Mouse (Mus musculus) induced T-regulatory cell, adult 2 months (primary cell): ENCODE data around the gene AC134908.4.
"Not testable (repeated sequence)": the region's sequence is repeated elsewhere in the genome, so short reads cannot be mapped to it uniquely, and the experiment has no call there.

ENCODE experiments used
- DNase-seq: peaks from one replicate; pipeline ENCODE4 v3.0.0-alpha.2; 2012; ENCODE audit warnings: low read depth

AC134908.4 gene

DNA sequence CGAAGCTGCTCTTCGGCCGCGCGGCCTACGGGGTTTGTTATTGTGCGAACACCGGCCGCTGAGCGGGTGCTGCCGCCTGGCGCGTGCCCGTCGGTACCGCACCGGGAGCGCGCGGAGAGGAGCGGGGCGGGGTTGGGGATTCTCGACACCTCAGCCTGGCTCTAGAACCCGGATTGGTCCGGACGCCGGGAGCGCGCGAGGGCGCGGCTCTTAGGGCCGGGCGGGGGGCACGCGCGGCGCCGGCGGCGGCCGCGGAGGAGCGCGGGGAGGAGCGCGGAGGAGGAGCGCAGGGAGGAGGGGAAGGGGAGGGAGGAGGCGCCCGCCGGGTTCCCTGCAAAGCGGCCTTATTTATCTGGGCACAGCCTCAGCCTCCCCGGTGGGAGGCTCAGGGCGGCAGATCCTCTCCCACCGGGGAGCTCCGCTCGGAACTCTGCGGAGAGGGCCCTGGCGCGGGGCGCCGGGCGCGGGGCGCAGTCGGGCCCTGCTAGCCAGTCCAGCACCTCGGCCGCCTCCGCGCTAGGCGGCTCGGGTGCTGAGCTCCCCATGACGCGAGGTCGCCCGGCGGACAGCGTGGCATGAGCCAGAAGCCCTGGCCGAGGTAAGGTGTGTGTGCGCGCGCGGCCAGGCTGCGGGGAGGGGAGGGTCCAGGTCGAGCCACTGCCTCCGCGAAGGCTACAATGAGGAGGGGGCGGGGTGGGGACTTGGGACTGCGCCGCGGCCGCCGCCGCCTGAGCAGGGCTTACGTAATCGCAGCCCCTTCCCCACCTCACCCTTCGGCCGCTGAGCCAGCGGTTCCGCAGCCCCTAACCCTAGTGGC is 13.5 kb upstream of the AC134908.4 start, which contains the start of gene Fbxl16:
Gene Fbxl16 (plus strand): TSS at position 297 of the 817 bp plus-strand sequence.
- peak; percentile 58 for DNase-seq

DNA sequence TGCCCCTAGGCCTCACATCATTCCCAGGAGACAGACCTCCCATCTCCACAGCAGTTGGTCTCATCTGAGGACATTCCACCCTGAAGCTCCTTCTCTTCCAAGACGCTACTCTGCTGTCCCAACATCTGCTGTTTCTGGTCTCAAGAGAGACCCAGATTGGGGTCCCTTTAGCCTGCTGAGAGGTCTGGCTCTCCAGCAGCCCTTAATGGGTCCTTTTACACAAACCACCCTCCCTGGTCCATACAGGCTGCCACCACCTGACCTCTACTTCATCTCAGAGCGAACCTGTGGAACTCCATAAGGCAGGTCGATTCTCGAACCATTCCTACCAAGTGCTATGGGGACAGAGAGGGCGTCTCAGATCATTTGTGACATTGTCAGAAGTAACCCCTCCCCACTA is 12.6 kb upstream of the AC134908.4 start:
- DNase-seq: no peak

DNA sequence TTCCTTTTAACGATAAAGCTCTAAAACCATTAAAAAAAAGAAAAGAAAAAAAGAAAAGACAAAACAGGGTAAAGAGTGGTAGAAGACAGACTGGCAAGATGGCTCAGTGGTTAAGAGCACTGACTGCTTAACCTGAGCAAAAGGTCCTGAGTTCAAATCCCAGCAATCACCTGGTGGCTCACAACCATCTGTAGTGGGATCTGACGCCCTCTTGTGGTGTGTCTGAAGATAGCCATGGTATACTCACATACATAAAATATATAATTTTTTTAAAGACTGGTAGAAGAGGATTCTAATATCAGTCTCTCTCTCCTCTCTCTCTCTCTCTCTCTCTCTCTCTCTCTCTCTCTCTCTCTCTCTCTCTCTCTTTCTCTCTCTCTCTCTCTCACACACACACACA is 12.0 kb upstream of the AC134908.4 start:
- DNase-seq: not testable (repeated sequence)

DNA sequence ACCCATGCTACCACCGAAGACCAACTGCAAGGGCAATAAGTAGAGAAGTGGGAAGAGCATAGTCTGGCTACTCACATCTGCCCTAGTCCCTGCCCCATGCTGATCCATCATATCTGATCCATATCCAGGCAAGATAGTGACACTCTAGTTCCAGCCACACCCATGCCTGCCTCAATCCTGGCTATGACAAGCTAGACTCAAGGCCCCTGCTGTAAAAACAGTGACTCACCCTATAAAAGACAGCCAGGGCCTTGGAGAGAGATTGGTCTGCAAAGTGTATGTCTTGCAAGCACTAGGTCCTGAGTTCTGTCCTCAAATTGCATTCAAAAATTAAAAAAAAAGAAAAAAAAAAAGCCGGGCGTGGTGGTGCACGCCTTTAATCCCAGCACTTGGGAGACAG is 11.0 kb upstream of the AC134908.4 start:
- no peak for DNase-seq

DNA sequence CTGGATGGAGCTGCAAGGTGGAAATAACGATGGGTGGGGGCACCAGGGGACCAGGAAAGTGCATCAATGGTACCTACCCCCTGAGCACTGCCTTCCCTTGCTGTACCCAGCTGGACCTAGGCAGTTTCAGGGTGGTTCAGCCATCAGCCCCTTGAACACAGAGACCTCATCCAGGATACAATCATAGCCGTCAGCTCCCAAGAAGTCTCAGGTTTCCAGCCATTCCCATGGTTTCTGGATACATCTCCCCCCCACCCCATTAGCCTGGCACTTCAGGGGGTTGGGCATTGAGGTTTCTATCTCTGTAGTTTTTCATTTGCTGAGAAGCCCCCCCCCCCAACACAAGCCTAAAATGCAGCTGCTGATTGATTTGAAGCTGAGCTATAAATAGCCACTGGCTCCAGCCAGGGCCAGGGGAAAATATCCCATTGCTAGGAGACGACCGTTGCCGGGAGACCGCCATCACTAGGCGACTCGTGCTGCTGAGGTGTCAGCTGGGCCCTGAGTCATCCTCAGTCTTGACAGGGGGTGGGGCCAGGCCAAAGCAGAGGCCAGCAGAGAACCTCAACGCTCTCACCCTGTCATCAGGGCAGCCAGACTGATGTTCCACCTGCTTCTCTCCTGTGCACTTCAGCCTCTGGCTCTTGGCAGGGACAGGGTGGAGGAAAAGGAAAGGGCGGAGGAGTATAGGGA is 7.5 kb upstream of the AC134908.4 start:
- DNase-seq: no peak

DNA sequence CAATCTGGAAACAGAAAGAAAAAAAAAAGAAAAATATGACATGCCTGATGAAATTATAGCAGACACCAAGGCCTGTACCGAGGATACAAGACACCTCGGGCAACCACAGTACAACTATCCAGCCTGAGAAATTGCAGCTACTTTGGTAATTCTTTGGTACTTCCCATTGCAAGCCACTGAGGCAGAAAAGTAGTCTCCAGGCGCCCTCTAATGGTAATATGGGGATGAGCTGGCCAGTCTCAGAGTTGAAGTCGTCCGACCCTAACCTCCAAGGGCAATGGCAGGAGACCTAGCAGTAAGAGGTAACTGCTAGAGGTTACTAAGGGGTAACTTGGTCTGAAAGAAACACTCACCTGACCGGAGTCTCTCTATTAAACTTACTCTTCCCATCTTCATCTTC is 5.6 kb upstream of the AC134908.4 start:
- DNase-seq: peak; percentile 90

DNA sequence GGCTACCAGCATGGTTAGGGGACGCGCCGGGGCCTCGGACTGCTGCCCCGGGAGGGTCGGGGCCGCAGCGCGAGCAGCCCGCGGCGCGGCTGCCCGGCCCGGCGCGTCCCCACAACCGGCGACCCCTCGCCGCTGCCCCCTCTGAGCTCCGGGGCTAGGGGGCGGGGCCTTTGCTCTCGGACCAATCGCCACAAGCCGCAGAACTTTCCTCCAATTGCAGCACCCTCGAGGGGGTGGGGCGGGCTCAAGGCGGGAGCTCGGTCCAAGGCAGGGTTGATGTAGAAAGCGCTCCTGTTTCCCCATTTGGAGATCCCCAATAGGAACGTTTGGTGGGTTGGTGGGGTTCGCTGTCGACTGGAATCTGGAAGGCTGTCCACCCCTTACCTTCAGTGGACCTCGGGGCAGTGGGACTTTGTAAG is 1.5 kb upstream of the AC134908.4 start, which contains the start of gene Metrn:
Gene Metrn (minus strand): TSS at position 186 of the 419 bp plus-strand sequence.
- peak; percentile 90 for DNase-seq

DNA sequence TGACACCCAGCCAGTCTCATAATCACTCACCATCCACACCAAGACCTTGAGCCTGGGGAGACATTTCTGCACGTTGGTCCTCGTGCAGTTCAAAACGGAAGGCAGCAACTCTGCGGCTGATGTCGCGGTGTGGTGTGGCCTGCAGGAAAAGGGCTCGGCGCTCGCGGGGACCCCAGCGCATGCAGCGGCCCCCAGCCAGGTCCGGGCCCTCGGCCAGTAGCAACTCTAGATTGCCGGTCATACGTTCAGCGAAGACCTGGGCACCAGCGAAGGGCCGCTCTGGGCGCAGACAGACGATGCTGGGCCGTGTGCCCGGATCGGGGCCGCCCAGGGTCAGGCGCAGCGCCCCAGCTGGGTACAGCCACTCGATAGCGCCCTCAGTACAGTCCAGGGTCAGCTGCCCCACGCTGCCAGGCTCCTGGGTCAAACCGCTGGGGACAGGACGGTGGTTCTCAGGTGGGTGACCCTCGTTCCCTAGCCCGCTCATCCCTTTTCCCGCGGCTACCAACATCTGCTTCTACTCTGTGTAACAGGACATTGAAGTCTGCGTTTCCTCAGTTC is 832 bp upstream of the AC134908.4 start:
- DNase-seq: no peak

DNA sequence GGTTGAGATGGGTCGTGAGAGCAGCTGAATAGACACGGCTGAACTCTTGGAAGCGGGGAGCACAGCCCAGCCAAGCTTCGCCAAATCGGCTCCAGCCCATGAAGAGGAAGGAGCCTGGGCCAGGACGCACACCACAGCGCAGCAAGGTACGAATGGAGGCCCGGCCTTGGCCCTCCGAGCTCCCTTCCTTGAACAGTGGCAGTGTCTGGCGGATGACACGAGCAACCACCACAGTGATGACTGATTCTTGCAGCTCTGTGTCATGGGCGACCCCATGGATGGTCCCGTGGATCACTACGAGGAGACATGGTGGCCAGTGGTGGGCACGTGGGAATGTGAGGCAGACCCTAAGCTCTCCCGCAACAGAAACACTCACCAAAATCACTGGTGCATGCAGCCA is 461 bp downstream of the AC134908.4 start:
- no peak for DNase-seq

DNA sequence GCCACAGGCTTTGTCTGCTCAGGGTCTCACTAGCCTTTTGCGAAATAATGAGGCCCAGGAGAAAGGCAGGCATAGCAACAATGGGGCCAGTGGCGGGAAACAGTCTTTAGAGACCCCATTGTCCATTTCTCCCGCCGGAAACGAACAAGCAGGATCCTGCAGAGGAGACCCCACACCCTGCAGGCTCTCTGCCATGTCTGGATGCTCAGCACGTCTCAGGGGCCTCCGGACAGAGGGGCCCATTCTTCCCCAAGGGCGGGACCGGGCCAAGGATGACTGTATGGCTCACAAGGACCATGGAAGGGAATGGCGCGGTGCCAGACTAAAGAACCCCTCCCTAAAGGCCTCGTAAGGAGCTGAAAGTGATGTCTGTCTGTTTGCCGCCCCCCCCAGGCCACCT is 1.3 kb downstream of the AC134908.4 start:
- DNase-seq: no peak

DNA sequence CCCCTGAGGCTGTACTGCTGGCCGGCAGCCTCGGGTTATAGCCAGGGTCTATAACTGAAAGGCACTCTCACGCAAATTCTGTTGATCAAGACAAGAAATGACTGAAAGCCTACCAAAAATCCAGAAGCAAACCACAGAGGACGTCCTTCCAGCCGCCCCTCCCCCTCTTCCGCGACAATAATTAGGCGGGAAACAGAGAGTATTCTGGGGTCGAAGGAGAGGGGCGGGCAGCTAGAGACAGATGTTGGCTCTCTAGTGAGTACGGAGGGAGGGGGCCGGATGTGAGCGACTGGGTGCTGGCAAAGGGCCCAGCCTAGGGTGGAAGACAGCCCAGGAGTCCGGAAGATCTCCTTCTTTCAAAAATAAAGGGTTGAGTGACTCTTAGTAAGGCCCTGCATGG is 2.8 kb downstream of the AC134908.4 start, which contains the start of gene Fam173a:
Gene Fam173a (minus strand): TSS at position 287 of the 400 bp plus-strand sequence.
- DNase-seq: peak; percentile 88

DNA sequence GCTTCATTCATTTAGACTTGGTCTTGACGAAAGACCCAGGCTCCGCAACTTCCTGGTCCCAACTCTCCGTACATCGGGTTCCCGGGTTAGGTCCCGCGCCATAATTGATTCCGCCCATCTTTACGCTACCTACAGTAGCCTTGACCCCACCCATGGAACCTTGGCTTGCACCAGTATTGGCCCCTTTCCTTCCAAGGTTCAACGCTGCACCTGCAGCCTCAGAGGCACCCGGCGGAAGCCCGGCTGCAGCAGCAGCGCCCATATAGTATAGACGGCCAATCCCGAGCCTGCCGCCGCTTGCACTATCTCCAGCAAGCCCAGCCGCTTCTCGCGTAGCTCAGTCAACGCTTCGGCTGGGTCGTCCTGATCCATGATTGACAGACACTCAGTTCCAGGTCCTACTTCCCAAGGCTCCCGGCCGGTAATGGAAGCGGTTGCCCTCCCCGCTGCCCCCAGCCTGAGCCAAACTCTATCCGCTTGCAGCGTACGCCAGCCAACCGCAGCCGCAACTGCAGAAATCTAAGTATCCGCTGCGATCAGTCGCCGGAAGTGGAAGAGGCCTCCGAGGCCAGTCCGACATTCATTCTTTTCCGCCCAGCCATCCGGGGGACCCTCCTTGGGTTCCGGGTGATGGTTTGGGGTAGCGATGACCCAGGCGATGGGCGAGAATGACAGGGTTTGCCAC is 3.5 kb downstream of the AC134908.4 start:
- DNase-seq: peak; percentile 95

DNA sequence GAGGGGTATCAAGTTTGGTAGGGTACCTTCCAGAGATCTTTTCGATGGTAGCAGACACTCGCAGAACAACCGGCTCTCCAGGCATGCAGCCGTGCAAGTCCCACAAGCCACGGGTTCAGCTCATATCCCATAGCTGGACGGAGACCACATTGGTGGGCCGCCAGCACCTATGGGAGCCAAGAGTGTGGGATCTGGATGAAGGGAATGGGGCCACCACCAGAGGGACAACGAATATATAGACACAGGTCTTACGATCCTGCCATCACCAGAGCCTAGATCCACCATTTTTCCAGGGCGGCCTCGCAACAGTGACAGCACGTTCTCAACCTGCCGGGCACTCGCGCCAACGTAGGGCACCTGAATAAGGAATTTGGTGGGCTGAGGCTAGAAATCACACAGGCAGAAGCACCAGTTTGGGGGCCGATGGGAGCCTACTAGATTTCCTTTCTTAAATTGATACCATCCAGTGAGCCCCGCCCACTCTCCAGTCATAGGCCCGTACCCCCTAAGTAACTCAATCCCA is 4.1 kb downstream of the AC134908.4 start:
- DNase-seq: no peak

DNA sequence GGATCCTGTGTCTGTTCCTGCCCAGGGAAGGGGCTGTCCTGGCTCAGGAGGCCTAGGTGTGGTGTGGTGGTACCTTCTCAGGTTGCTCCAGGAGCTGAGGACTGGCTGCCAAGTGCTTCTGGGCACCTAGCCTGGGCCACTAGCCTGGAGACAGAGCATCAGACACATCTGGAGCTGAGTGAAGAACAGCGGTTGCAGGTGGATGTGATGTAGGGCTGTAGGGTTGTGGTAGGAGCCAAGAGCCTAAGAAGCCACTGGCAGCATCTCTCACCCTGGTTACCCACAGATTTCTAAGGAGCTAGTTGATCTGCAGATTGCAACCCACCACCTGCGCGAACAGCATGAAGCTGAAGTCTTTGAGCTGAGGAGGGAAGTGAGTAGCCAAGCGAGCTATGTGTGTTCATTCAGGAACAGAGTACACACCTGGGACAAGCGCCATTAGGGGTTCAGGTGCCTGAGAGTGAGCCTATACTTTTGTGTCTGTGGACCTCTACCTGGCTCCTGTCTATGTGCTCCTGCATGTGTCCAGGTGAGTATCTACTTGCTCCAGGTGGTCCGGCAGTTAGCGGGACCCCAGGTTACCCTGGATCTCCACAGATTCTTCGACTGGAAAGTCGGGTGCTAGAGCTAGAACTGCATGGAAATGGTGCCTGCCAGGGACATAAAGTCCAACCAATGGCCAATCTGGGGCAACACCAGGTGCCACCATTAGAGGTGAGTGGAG is 8.5 kb downstream of the AC134908.4 start:
- DNase-seq: no peak

DNA sequence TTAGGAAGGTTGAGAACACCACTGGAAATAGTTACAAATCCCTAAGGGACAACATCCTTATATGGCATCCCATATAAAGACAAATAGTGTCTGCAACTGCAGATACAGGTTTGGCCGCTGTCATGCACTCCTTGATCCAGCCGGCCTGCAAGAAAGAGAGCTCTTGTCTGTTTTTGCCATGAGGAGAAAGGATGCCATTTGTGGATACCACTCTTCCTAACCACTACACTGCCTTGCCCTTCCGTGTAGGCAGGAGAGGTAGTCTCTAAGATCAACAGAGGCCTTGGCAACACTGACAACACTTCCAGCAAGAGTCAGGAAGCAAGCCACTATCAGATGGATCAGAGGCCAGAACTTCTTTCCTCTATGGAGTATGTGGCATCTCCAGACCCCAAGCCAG is 9.2 kb downstream of the AC134908.4 start, which contains the start of gene Ccdc78:
Gene Ccdc78 (plus strand): TSS at position 301 of the 400 bp plus-strand sequence.
- DNase-seq: no peak

DNA sequence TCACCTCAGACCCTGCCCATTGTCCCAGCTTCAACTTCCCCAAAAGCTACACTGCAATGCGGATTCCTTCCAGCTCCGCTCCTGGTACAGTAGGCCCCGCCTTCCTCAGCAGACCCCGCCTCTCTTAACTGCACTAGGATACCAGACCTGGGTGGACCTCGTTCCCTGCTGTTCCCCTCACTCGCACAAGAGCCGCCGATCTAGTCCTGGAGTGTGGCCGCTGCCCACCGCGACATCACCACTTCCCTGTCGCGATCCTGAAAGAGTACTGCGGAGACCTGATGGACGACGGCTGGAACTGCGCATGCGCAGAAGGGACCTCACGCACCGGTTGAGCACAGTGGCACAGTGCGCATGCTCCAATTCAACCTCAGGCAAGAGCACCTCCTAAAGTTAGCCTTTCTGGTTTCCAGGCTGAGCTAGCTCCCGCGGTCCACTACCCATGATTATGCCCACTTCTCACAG is 10.1 kb downstream of the AC134908.4 start, which contains the start of gene Haghl:
Gene Haghl (minus strand): TSS at position 393 of the 465 bp plus-strand sequence.
- DNase-seq: peak; percentile 99

DNA sequence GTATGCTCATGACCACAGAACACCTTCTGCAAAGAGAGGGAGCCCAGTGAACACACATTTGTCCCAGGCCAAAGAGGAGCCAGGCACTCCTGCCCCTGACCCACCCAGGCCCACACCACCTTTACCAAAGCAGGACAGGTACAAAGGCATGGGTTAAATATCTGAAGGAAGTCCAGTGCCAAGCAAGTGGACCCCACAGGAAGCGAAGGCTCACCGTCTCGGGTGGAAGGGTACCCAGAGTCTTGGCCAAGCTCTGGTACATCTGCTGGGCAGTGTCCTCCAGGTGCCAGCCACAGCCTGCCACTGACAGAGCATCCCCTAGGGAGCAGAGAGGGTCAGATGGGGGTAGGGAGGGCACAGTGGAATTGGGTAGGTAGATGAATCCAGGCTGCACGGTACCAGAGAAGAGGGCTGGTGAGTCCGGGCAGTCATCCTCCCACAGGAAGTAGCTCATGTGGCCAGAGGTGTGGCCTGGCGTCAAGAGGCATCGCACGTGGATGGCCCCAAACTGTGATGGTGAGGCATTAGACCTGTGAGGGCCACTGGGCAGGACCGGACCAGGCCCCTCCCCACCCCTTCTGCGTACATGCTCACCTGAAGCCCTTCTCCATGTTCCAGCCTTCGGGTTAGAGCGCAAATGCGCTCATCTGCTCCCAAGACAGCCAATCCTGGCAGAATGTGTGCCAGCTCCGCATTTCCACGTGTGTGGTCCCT is 11.4 kb downstream of the AC134908.4 start:
- no peak for DNase-seq

DNA sequence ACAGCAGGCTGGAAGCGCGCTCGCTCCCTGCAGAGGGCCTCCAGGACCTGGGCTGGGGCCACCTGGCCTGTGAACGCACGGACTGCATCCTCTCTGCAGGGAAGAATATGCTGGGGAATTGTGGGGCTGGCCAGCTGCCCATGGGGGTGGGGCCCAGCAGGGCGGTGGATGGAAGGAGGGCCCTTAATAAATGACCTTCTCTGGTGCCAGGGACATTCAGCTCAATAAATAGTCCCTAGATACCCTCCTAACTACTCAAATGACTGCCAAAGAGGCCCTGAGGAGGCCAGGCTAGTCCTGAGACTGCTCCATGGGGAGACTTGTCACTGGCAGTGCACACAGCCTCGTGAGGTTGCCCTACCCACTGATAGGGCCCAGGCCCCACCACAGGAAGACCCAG is 12.4 kb downstream of the AC134908.4 start:
- DNase-seq: no peak

DNA sequence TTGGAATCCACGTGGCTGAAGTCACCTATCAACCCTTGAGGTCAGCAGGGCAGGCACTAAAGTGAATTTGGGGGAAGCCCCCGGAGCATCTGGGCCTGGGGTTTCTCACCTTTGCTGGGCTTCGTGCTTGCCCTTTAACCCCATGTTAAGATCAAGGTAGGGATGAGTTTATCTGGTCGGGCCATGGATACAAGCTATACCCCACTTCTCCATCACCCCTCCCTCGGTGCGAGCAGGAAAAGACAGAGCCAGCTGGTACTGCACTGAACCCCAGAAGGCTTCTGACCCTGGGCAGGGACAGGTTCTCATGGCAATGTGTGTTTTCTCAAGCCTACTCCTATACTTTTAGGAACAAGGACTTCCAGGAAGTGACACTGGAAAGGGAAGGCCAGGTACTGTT is 14.1 kb downstream of the AC134908.4 start:
- no peak for DNase-seq

DNA sequence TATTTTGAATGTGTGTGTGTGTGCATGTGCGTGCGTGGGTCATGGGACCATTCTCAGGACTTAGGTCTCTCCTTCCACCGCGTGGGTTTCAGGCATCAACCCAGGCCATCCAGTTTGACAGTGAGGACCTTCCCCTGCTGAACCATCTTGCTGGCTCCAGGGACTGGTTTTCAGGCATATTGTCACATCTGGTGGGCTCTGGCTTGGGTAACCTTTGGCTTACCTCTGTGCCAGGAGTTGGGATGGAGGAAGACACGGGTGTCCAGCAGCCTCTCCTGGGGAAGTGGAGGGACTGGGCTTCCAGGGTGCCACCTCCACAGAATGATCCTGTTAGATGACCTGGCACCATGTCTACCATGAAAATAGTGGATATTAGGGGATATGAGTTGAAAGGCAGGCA is 17.5 kb downstream of the AC134908.4 start:
- no peak for DNase-seq
